Mouse (Mus musculus) kidney, embryonic 16.5 days (tissue): ENCODE results near the gene Rfc2. TPM values are rescaled to one million over a fixed set of nuclear protein-coding genes. Genes with fewer than 3 reads are reported as not detected.

Experiments used
- ATAC-seq: fragments of 200-750 bp; cut with Nextera tagmentation; 2 replicates; pipeline ENCODE4 v1.8.0; 2017; ENCODE audit warnings: moderate TSS enrichment; ENCODE audit not compliant: low FRiP score, low TSS enrichment
- H3K27ac ChIP-seq: fragments of 300-500 bp; sonication (generic); 2 replicates; pipeline ENCODE4 v1.5.1; 2014; ENCODE audit warnings: low read length
- H3K27me3 ChIP-seq: fragments of 300-500 bp; sonication (generic); 2 replicates; pipeline ENCODE4 v1.6.1; 2014; ENCODE audit warnings: low read length, control low read depth, mixed read lengths; ENCODE audit not compliant: insufficient read depth
- H3K36me3 ChIP-seq: fragments of 300-500 bp; sonication (generic); 2 replicates; pipeline ENCODE4 v1.6.1; 2014; ENCODE audit warnings: low read length, control low read depth, mixed read lengths; ENCODE audit not compliant: insufficient read depth
- H3K4me1 ChIP-seq: fragments of 300-500 bp; sonication (generic); 2 replicates; pipeline ENCODE4 v1.6.1; 2014; ENCODE audit warnings: low read length, control low read depth, mixed read lengths; ENCODE audit not compliant: insufficient read depth
- H3K4me2 ChIP-seq: fragments of 300-500 bp; sonication (generic); replicated peaks from 2 replicates; pipeline ENCODE4 v1.6.1; 2014; ENCODE audit warnings: low read depth, low read length
- H3K4me3 ChIP-seq: fragments of 300-500 bp; sonication (generic); 2 replicates; pipeline ENCODE4 v1.5.1; 2014; ENCODE audit warnings: mild to moderate bottlenecking, low read length
- H3K9ac ChIP-seq: fragments of 300-500 bp; sonication (generic); replicated peaks from 2 replicates; pipeline ENCODE4 v1.6.1; 2014; ENCODE audit warnings: low read length
- H3K9me3 ChIP-seq: fragments of 300-500 bp; sonication (generic); 2 replicates; pipeline ENCODE4 v1.6.1; 2016; ENCODE audit warnings: low read length, control low read depth
- WGBS: fragments of 180-500 bp; shearing (Covaris S2); extraction: QIAGEN DNeasy Blood & Tissue Kit; methylation state at CpG from one replicate; pipeline ENCODE4 v1.1.7; 2014; 5-methylcytosine and 5-hydroxymethylcytosine counted together
- polyA plus RNA-seq: library from polyadenylated mRNA; unstranded; fragments of >200 nt; fragmentation: Nextera tagmentation; extraction: Ambion mirVana; gene quantifications from 2 replicates; pipeline ENCODE4 v1.2.1, GENCODE M21; 2015

Gene Rfc2
- polyA plus RNA-seq, 1 experiment from 2014 or later, result 302 TPM

DNA sequence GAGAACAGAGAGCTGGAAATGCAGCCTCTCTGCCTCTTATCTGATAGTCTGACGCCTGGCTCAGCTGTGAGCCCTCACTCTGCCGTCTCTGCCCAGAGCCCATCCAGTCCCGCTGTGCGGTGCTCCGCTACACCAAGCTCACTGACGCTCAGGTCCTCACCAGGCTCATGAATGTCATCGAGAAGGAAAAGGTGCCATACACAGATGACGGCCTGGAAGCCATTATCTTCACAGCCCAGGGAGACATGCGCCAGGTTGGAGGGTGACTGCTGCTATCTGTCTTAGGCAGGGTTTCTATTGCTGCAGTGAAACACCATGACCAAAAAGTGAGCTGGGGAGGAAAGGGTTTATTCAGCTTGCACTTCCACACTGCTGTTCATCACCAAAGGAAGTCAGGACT, 11.9 kb downstream of the Rfc2 start:
- Histone ChIP-seq H3K9me3 (no peaks in the 10 kb centered on the region), H3K9ac (no peak overlapping the region), H3K27me3 (no peaks in the 10 kb centered on the region), H3K4me3 (no peak overlapping the region), H3K4me2 (no peak overlapping the region), H3K4me1 (no peaks in the 10 kb centered on the region), H3K36me3 (peaks cover 73% of the 10 kb centered on the region), H3K27ac (no peak overlapping the region)
- WGBS, result 89% methylated on average over 9 of the region's 9 CpGs
- no peak for ATAC-seq

DNA sequence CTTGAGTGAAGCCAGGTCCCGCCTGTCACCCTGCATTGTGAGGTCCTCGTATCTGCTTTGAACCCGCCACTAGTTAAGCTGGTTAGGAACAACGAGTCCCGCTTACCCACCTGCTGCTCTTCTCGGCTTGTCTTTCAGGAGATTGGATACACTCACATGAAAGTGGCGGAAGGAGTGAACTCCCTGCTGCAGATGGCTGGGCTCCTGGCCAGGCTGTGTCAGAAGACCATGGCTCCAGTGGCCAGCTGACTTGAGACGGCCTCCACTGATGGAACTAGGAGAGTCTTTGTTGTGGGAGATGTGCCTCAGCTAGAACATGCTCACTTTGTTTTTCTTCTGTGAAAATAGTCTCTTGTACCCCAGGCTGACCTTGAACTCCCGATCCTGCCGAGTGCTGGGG, 16.5 kb downstream of the Rfc2 start:
- WGBS, result 89% methylated on average over 10 of the region's 10 CpGs
- no peak for ATAC-seq
- H3K36me3 ChIP-seq, result peaks cover 61% of the 10 kb centered on the region

DNA sequence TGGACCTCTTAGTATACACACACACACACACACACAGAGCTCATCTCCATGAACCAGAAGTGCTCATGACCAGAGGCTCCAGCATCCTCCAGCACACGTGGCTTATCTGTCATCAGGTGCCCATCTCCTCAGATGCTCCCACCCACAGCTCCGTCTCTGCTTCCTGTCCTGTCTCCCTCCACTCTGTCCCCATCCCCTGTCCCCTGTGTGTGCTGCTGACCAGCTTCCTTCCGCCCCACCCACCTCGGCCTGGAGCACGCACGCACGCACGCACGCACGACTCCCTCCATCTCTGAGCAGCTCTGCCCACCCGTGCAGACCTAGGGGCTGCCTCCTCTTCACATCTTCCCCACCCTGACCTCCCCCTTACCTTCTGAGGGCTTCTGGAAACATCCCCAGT, 23.2 kb downstream of the Rfc2 start:
- Histone ChIP-seq H3K36me3 (peaks cover 2% of the 10 kb centered on the region; the same call in 1 of the 2 replicates), H3K9ac (no peak overlapping the region), H3K4me1 (no peaks in the 10 kb centered on the region), H3K9me3 (no peaks in the 10 kb centered on the region), H3K27me3 (no peaks in the 10 kb centered on the region), H3K27ac (no peak overlapping the region), H3K4me3 (no peak overlapping the region), H3K4me2 (no peak overlapping the region)
- WGBS, result 76% methylated on average over 11 of the region's 11 CpGs
- no peak for ATAC-seq

More for the DNA sequence above, 16.5 kb downstream of the Rfc2 start:
- no peak overlapping the region for H3K9ac ChIP-seq
- H3K4me1 ChIP-seq, result no peaks in the 10 kb centered on the region
- no peak overlapping the region for H3K27ac ChIP-seq
- H3K4me3 ChIP-seq, result no peak overlapping the region
- no peak overlapping the region for H3K4me2 ChIP-seq
- H3K27me3 ChIP-seq, result no peaks in the 10 kb centered on the region
- H3K9me3 ChIP-seq, result no peaks in the 10 kb centered on the region

DNA sequence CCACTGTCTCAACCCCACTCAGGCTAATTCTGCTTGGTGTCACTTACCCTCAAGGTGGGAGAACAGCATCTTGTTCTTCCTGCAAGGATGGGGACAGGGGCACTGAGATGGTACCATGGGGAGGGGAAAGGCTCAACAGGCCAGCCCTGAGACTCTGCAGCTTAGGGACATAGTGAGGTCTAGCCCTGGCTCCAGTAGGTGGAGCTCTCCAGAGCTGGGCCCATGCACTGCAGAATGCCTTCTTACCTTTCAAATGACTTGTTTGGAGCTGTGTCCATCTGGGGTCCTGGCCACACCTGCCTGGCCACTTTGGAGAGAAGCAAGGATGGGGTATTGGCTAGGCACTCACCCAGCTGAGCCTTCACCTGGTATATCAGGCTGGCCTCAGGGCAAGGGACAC, 25.1 kb downstream of the Rfc2 start:
- no peak overlapping the region for H3K27ac ChIP-seq
- ATAC-seq, result no peak
- no peaks in the 10 kb centered on the region for H3K4me1 ChIP-seq
- no peak overlapping the region for H3K9ac ChIP-seq
- no peak overlapping the region for H3K4me2 ChIP-seq
- H3K4me3 ChIP-seq, result no peak overlapping the region
- no peaks in the 10 kb centered on the region for H3K9me3 ChIP-seq
- H3K36me3 ChIP-seq, result no peaks in the 10 kb centered on the region
- H3K27me3 ChIP-seq, result no peaks in the 10 kb centered on the region

DNA sequence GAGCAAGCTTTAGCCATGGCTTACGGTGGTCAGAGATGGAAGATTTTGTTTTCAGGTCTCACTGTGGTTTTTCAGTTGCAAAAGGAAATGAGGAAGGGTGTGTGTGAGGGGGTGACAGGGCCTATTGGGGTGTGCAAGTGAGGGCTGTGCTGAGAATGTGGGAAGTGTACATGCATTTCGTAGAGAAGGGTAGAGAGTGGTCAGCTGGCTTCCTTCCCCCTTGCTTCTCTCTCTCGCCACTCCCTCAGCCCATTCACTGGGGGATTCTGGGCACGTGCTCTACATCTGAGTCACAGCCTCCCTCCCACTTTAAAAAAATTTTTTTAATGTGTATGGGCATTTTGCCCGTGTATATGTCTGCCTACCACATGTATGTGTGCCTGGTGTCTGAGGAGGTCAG, 26.0 kb downstream of the Rfc2 start:
- Histone ChIP-seq H3K4me1 (no peaks in the 10 kb centered on the region), H3K4me2 (no peak overlapping the region), H3K9ac (no peak overlapping the region), H3K4me3 (no peak overlapping the region), H3K9me3 (no peaks in the 10 kb centered on the region), H3K27ac (no peak overlapping the region), H3K27me3 (no peaks in the 10 kb centered on the region), H3K36me3 (no peaks in the 10 kb centered on the region)
- 63% methylated on average over 5 of the region's 5 CpGs for WGBS
- no peak for ATAC-seq

DNA sequence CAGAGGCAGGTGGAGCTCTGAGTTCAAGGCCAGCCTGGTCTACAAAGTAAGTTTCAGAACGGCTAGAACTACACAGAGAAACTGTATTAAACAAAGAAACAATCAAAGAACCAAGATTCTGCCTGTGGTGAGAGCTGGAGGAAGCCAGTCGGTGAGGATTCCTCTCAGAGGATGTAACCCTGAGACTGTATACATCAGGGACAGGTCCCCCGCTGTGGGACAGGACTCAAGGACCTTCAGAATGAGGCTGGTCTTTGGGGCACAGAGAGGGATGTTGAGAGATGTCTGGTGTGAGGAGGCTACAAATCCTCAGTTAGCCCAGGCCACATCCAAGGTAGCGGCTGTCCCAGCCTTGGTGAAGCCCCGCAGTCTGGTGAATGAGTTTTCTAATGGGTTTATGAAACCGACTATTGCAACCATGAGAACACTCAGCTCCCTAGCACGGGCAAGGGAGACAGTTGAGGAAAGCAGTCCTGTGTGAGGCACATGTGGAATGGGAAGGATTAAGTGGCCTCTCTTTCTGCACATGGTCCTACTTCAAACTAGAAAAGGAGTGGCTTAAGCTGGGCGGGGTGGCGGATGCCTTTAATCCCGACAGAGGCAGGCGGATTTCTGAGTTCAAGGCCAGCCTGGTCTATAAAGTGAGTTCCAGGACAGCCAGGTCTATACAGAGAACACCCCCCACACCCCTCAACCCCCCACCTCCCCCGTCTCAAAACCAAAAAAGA, 28.9 kb downstream of the Rfc2 start:
- Histone ChIP-seq H3K9ac (no peak overlapping the region), H3K9me3 (no peaks in the 10 kb centered on the region), H3K27me3 (no peaks in the 10 kb centered on the region), H3K4me2 (no peak overlapping the region), H3K4me3 (no peak overlapping the region), H3K36me3 (peaks cover 7% of the 10 kb centered on the region; the same call in 1 of the 2 replicates), H3K27ac (no peak overlapping the region), H3K4me1 (no peaks in the 10 kb centered on the region)
- 84% methylated on average over 12 of the region's 12 CpGs for WGBS
- no peak for ATAC-seq

DNA sequence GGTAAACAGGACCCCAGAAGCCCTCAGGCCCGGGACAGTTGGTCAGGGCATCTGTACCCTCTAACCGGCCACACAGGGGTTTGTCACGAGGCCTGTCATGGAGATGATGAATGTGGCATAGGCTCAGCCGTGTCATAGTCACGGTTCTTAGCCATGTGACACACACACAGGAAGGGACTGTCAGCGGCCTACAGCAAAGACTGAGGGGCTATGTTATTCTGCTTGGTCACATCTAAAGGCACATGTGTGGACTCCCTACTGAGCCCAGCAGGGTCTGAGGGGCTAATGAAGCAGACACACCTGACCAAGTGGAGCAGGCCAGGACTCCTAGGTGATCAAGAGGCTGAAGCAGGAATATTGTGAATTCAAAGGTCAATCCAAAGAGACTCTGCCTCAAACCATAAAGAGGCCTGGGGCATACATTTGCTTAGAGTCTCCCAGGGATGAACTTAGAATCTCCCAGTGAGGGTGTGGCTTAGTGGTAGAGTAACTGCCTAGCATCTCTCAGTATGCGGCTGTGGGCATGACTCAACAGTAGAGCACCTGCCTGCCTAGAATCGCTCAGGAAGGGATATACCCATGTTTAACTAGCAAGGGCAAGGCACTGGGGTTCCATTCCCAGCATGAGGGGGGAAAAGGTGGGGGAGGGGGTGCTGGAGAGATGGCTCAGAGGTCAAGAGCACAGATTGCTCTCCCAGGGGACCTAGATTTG, 30.8 kb downstream of the Rfc2 start:
- no peak overlapping the region for H3K4me2 ChIP-seq
- H3K4me1 ChIP-seq, result no peaks in the 10 kb centered on the region
- no peaks in the 10 kb centered on the region for H3K9me3 ChIP-seq
- no peak overlapping the region for H3K27ac ChIP-seq
- peaks cover 7% of the 10 kb centered on the region; the same call in 1 of the 2 replicates for H3K36me3 ChIP-seq
- no peak overlapping the region for H3K4me3 ChIP-seq
- H3K9ac ChIP-seq, result no peak overlapping the region
- no peaks in the 10 kb centered on the region for H3K27me3 ChIP-seq
- WGBS, result 52% methylated on average over 8 of the region's 8 CpGs
- ATAC-seq, result no peak

DNA sequence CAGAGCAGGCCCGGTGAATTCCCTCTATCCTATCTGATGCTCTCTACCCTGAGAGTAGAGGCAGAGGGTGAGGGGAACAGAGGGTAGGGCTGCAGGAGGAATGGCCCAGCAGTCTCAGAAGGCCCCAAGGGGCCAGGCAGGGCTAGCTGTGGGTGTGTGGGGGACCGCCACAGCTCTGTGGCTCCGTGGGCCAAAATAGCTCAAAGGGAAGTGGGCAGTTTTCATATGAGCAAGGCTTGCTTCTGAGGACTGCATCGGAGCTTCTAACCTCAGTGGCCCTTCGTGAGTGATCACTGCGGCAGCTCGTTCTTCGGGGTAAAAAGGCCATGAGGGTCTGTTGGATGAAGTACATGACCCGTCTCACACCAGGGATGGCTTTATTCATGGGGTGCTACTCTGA, 32.6 kb downstream of the Rfc2 start:
- ATAC-seq, result no peak
- H3K27ac ChIP-seq, result no peak overlapping the region
- H3K9ac ChIP-seq, result no peak overlapping the region
- H3K27me3 ChIP-seq, result no peaks in the 10 kb centered on the region
- H3K9me3 ChIP-seq, result no peaks in the 10 kb centered on the region
- H3K36me3 ChIP-seq, result peaks cover 16% of the 10 kb centered on the region
- H3K4me1 ChIP-seq, result no peaks in the 10 kb centered on the region
- no peak overlapping the region for H3K4me3 ChIP-seq
- no peak overlapping the region for H3K4me2 ChIP-seq
- WGBS, result 78% methylated on average over 9 of the region's 9 CpGs

DNA sequence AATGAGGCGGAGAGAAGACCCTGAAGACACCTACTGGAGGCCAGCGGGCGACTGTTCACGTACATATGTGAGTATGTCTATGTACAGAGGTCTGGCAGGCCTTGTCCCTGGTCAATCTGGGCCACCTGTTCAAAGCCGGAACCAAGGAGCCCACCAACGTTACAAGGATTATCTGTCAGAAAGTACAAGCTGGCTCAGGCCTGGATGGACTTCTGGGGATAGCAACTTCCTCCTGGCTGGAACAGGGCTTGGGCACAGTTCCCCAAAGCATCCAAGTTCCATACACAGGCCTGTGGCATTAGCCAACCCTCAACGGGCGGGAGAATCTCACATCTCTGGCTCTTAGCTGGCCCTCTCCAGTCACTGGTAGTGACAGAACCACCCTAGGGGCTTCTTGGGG, 33.1 kb downstream of the Rfc2 start:
- Histone ChIP-seq H3K9ac (no peak overlapping the region), H3K4me3 (no peak overlapping the region), H3K4me2 (no peak overlapping the region), H3K36me3 (peaks cover 22% of the 10 kb centered on the region), H3K4me1 (no peaks in the 10 kb centered on the region), H3K27me3 (no peaks in the 10 kb centered on the region), H3K27ac (no peak overlapping the region), H3K9me3 (no peaks in the 10 kb centered on the region)
- ATAC-seq, result no peak
- WGBS, result 90% methylated on average over 8 of the region's 8 CpGs

DNA sequence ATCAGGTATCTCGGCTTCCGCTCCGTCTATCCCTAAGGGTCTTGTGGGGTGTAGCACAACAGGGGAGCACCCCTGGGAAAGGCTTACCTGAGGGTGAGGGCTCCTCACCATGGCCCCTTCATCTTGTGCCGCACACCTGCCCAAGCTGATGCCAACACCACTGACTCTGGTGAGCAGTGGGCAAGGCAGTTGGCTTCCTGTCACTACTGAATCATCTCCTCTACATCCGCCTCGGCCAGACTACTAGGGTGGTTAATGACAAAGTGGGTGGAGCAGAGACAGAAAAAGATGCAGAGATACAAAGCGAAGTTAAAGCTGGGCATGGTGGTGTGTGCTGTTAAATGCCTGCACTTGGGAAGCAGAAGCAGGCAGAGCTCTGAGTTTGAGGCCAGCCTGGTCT, 33.6 kb downstream of the Rfc2 start, which contains the start of gene Lat2:
TSS of gene Lat2 (minus strand) at position 224 of the 400 bp plus-strand sequence.
- peaks cover 27% of the 10 kb centered on the region for H3K36me3 ChIP-seq
- H3K9ac ChIP-seq, result no peak within 1 kb of the TSS

More for the DNA sequence above, 33.6 kb downstream of the Rfc2 start, which contains the start of gene Lat2:
- Histone ChIP-seq H3K27me3 (no peaks in the 10 kb centered on the region), H3K27ac (no peak within 1 kb of the TSS), H3K4me1 (no peaks in the 10 kb centered on the region), H3K9me3 (no peaks in the 10 kb centered on the region), H3K4me3 (no peak within 1 kb of the TSS), H3K4me2 (no peak within 1 kb of the TSS)
- no peak for ATAC-seq
- WGBS, result 82% methylated on average over 7 of the region's 7 CpGs
